Mouse (Mus musculus): Measurements from ENCODE around the gene Nfam1. TPM values are rescaled to one million over a fixed set of nuclear protein-coding genes. Genes with fewer than 3 reads are reported as not detected.

The Nfam1 gene
- polyA plus RNA-seq, 1 experiment from 2014 or later = 1.3 TPM

DNA sequence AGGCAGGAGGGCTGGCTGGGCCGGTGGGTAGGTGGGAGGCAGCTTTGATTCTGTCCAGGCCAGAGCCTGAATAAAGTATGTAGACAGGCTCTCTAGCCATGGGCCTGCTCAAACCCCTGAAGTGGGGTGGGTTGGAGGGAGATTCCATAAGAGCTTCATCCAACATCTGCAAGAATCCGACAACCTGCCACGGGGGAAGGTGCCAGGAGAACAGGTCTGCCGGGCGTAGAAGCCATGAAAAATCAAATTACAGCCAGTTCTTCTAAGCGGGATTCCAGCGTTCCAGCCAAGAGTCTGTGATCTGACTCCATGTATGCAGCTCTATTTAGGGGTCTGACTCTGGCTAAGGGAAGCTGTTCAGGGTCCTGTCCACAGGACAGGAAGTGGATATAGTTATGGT is 48.5 kb downstream of the Nfam1 start:
- Histone ChIP-seq H3K4me2 (replicated peaks; ENCODE audit: low read depth) (no peak overlapping the region), H3K9ac (ENCODE audit: low read length) (no peak overlapping the region), H3K4me3 (ENCODE audit: low read depth, low read length) (no peak overlapping the region), H3K9me3 (ENCODE audit: control insufficient read depth, low read length) (no peaks in the 10 kb centered on the region), H3K4me1 (replicated peaks; ENCODE audit: control insufficient read depth, insufficient read depth) (peaks cover 2% of the 10 kb centered on the region; the same call in 1 of the 2 replicates), H3K27me3 (ENCODE audit: control insufficient read depth, insufficient read depth, low read length) (0 out of 2 replicates have a peak, but pooled peaks cover 2% of the 10 kb centered on the region), H3K36me3 (ENCODE audit: control insufficient read depth, insufficient read depth, low read length) (no peaks in the 10 kb centered on the region), H3K27ac (replicated peaks) (no peak overlapping the region)
- no peak for DNase-seq (ENCODE audit: low spot score)
- no peak for ATAC-seq (ENCODE audit: low FRiP score, low TSS enrichment)
- 62% methylated on average over 7 of the region's 7 CpGs for WGBS
- TF ChIP-seq CTCF (IDR thresholded peaks at IDR 0.05; ENCODE audit: low read depth) (no peak), EP300 (optimal IDR thresholded peaks at IDR 0.05) (no peak)

GRCm38 (mm10) chr15:82984097-82984496 is 49.0 kb downstream of the Nfam1 start:
- Histone ChIP-seq H3K27ac (replicated peaks) (no peak overlapping the region), H3K36me3 (ENCODE audit: control insufficient read depth, insufficient read depth, low read length) (no peaks in the 10 kb centered on the region), H3K27me3 (ENCODE audit: control insufficient read depth, insufficient read depth, low read length) (0 out of 2 replicates have a peak, but pooled peaks cover 2% of the 10 kb centered on the region), H3K4me2 (replicated peaks; ENCODE audit: low read depth) (no peak overlapping the region), H3K4me3 (ENCODE audit: low read depth, low read length) (no peak overlapping the region), H3K9me3 (ENCODE audit: control insufficient read depth, low read length) (no peaks in the 10 kb centered on the region), H3K9ac (ENCODE audit: low read length) (no peak overlapping the region), H3K4me1 (replicated peaks; ENCODE audit: control insufficient read depth, insufficient read depth) (peaks cover 2% of the 10 kb centered on the region; the same call in 1 of the 2 replicates)
- TF ChIP-seq CTCF (IDR thresholded peaks at IDR 0.05; ENCODE audit: low read depth) = no peak
- no peak for TF ChIP-seq EP300 (optimal IDR thresholded peaks at IDR 0.05)
- DNase-seq (ENCODE audit: low spot score) = no peak
- no peak for ATAC-seq (ENCODE audit: low FRiP score, low TSS enrichment)
- WGBS = 38% methylated on average over 4 of the region's 4 CpGs

GRCm38 (mm10) chr15:82983416-82984026 is 49.6 kb downstream of the Nfam1 start:
- H3K27ac ChIP-seq (replicated peaks) = 0 out of 2 replicates have a peak overlapping the region, but pooled peaks have one; percentile 45
- no peaks in the 10 kb centered on the region for H3K36me3 ChIP-seq (ENCODE audit: control insufficient read depth, insufficient read depth, low read length)
- TF ChIP-seq EP300 (optimal IDR thresholded peaks at IDR 0.05) = no peak
- no peak for TF ChIP-seq CTCF (IDR thresholded peaks at IDR 0.05; ENCODE audit: low read depth)
- H3K4me2 ChIP-seq (replicated peaks; ENCODE audit: low read depth) = peak overlapping the region; percentile 38; the same call in 1 of the 2 replicates
- 0 out of 2 replicates have a peak, but pooled peaks cover 2% of the 10 kb centered on the region for H3K27me3 ChIP-seq (ENCODE audit: control insufficient read depth, insufficient read depth, low read length)
- no peak overlapping the region for H3K9ac ChIP-seq (ENCODE audit: low read length)
- DNase-seq (ENCODE audit: low spot score) (no peak), ATAC-seq (ENCODE audit: low FRiP score, low TSS enrichment) (no peak)
- H3K4me1 ChIP-seq (replicated peaks; ENCODE audit: control insufficient read depth, insufficient read depth) = peaks cover 2% of the 10 kb centered on the region; the same call in 1 of the 2 replicates
- H3K4me3 ChIP-seq (ENCODE audit: low read depth, low read length) = no peak overlapping the region
- H3K9me3 ChIP-seq (ENCODE audit: control insufficient read depth, low read length) = no peaks in the 10 kb centered on the region
- WGBS = 26% methylated on average over 9 of the region's 9 CpGs

DNA sequence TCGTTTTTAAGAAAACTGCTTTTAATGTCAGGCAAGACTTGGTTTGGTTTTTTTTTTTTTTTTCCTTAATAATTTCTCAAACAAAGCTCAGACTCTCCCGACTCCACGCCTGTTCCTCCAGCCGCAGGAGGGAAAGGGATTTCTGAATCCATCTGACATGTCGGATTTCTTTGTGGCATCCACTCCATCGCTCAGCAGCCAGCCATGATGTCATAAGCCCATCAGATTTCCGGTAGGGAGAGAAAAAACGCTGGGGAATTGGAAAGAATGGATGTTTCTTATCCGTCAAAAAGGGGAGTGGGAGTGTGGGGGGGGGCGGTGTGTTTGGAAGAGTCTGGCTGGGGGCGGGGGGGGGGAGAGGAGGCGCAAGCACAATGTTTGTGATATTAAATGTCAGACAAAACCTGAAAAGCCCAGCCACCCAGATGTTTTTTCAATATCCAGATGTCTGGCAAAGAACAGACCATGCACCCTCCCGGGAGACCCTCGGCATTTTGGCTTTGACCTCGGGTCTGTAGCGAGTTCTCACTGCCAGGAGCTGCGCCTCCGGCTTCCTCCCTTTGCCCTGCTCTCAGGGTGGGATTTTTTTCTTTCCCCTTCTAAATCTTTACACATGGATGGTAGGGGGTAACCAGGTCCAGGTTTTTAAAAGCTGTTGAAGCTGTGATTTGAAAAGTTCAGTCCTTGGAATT is 50.2 kb downstream of the Nfam1 start:
- no peak overlapping the region for H3K27ac ChIP-seq (replicated peaks)
- ATAC-seq (ENCODE audit: low FRiP score, low TSS enrichment) = no peak
- H3K4me3 ChIP-seq (ENCODE audit: low read depth, low read length) = no peak overlapping the region
- H3K27me3 ChIP-seq (ENCODE audit: control insufficient read depth, insufficient read depth, low read length) = 0 out of 2 replicates have a peak, but pooled peaks cover 2% of the 10 kb centered on the region
- no peaks in the 10 kb centered on the region for H3K36me3 ChIP-seq (ENCODE audit: control insufficient read depth, insufficient read depth, low read length)
- H3K9ac ChIP-seq (ENCODE audit: low read length) = no peak overlapping the region
- no peaks in the 10 kb centered on the region for H3K9me3 ChIP-seq (ENCODE audit: control insufficient read depth, low read length)
- DNase-seq (ENCODE audit: low spot score) = no peak
- H3K4me1 ChIP-seq (replicated peaks; ENCODE audit: control insufficient read depth, insufficient read depth) = peaks cover 2% of the 10 kb centered on the region; the same call in 1 of the 2 replicates
- no peak for TF ChIP-seq CTCF (IDR thresholded peaks at IDR 0.05; ENCODE audit: low read depth)
- TF ChIP-seq EP300 (optimal IDR thresholded peaks at IDR 0.05) = no peak
- WGBS = 16% methylated on average over 18 of the region's 18 CpGs
- peak overlapping the region; percentile 38 for H3K4me2 ChIP-seq (replicated peaks; ENCODE audit: low read depth)

- ATAC-seq (ENCODE audit: low FRiP score, low TSS enrichment) (no peak), DNase-seq (ENCODE audit: low spot score) (no peak)
- WGBS = 50% methylated on average over 15 of the region's 15 CpGs
- H3K27me3 ChIP-seq (ENCODE audit: control insufficient read depth, insufficient read depth, low read length) = no peaks in the 10 kb centered on the region
- 0 out of 2 replicates have a peak overlapping the region, but pooled peaks have one; percentile 1 for H3K4me2 ChIP-seq (replicated peaks; ENCODE audit: low read depth)
- H3K4me1 ChIP-seq (replicated peaks; ENCODE audit: control insufficient read depth, insufficient read depth) = peaks cover 2% of the 10 kb centered on the region; the same call in 1 of the 2 replicates
- TF ChIP-seq EP300 (optimal IDR thresholded peaks at IDR 0.05) (no peak), CTCF (IDR thresholded peaks at IDR 0.05; ENCODE audit: low read depth) (no peak)
- no peaks in the 10 kb centered on the region for H3K9me3 ChIP-seq (ENCODE audit: control insufficient read depth, low read length)
- H3K36me3 ChIP-seq (ENCODE audit: control insufficient read depth, insufficient read depth, low read length) = no peaks in the 10 kb centered on the region
- H3K9ac ChIP-seq (ENCODE audit: low read length) = no peak overlapping the region
- H3K4me3 ChIP-seq (ENCODE audit: low read depth, low read length) = no peak overlapping the region
- no peak overlapping the region for H3K27ac ChIP-seq (replicated peaks)
Measured at GRCm38 (mm10) chr15:82981676-82982520, 51.2 kb downstream of the Nfam1 start.

Data from stomach, postnatal 0 days (tissue).